Mouse (Mus musculus) heart, postnatal 0 days (tissue): Measurements from ENCODE around the gene Cracr2a.

Experiments
- CTCF ChIP-seq: IDR thresholded peaks from 2 replicates; pipeline ENCODE4 v1.5.1; 2016; ENCODE audit warnings: antibody characterized with exemption, control low read depth, low read depth
- EP300 ChIP-seq: IDR thresholded peaks from 2 replicates; pipeline ENCODE4 v1.6.1; 2016; ENCODE audit warnings: antibody characterized with exemption, low read depth

- TF ChIP-seq CTCF (no peak), EP300 (no peak)
Observed at GRCm38 (mm10) chr6:127627453-127627852, 66.3 kb downstream of the Cracr2a start.
